Comparison of ENCODE assay signal across 12 mouse cellular contexts in the genomic region with DNA sequence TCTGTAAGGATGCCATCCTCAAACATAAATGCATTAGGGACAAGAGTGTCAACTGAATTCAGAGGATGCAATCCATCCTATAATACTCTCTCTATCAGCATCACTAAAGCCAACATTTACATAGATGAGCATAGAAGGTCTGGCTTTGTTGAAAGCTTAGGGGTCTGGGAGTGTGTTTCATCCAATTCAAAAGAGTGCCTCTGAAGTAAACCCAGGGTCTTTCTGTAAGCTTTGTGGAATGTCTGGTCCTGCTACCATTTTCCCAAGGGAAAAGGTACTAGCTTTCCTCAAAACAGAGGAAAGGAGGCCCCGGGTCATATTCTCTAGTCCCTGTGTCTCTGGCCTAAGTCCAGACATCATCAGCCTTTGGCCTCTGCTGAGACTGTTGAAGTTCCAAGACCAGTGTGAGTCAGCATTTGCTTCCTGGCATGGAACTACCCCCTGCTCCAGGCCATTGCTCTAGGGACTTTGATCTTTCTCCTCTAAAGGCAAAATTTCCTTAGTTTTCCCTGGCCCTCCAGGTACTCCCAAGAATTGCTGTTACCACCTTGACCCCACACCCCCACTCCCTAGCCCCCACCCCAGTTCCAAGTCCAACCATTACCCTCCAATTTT.
DNase-seq lines count a peak whose midpoint lies in the region; ATAC-seq and TF ChIP-seq lines count a peak whose summit lies in the region.
"Had no signal": no experiment of that assay in that cellular context is flagged by ENCODE, and none has a peak within 500 bp of the region (broad histone marks: within the 10 kb centered on the region; RNA-seq: fewer than 3 reads in every experiment).

No protein-coding gene starts in this region.

- WGBS in intestine, postnatal 0 days = 13% methylated on average over 1 of the region's 1 CpGs
- WGBS in midbrain, embryonic 10.5 days = 82% methylated on average over 1 of the region's 1 CpGs

- no peak overlapping the region for H3K4me2 ChIP-seq in intestine, postnatal 0 days (replicated peaks; ENCODE audit: low read depth)
- H3K4me2 ChIP-seq: hindbrain, embryonic 15.5 days had no signal

- no peak for TF ChIP-seq CTCF in gastrocnemius, adult 2 months (IDR thresholded peaks at IDR 0.05)
- TF ChIP-seq CTCF in intestine, postnatal 0 days (IDR thresholded peaks at IDR 0.05; ENCODE audit: low read depth) = no peak

- H3K4me1 ChIP-seq in intestine, postnatal 0 days (replicated peaks; ENCODE audit: control insufficient read depth, insufficient read depth, low read length) = 0 out of 2 replicates have a peak, but pooled peaks cover 3% of the 10 kb centered on the region
- peaks cover 25% of the 10 kb centered on the region for H3K4me1 ChIP-seq in midbrain, embryonic 10.5 days

- H3K36me3 ChIP-seq in intestine, postnatal 0 days (ENCODE audit: control insufficient read depth, insufficient read depth) = no peaks in the 10 kb centered on the region
- H3K36me3 ChIP-seq in midbrain, embryonic 10.5 days = no peaks in the 10 kb centered on the region
- H3K36me3 ChIP-seq: hindbrain, embryonic 15.5 days had no signal

- H3K27me3 ChIP-seq in intestine, postnatal 0 days (replicated peaks; ENCODE audit: control insufficient read depth, insufficient read depth, low read length) = no peaks in the 10 kb centered on the region
- H3K27me3 ChIP-seq in midbrain, embryonic 10.5 days (ENCODE audit: low read depth, poor library complexity, severe bottlenecking) = no peaks in the 10 kb centered on the region
- H3K27me3 ChIP-seq: hindbrain, embryonic 15.5 days had no signal

- H3K27ac ChIP-seq in gastrocnemius, adult 2 months = no peak overlapping the region
- H3K27ac ChIP-seq in intestine, postnatal 0 days (ENCODE audit: low read depth, low read length) = peak overlapping the region; percentile 77
- H3K27ac ChIP-seq in midbrain, embryonic 10.5 days (replicated peaks) = no peak overlapping the region
- H3K27ac ChIP-seq: hindbrain, embryonic 15.5 days; macrophage had no signal

- ATAC-seq in intestine, postnatal 0 days = peak; percentile 78

- no peak overlapping the region for H3K4me3 ChIP-seq in gastrocnemius, adult 2 months
- no peak overlapping the region for H3K4me3 ChIP-seq in intestine, postnatal 0 days (ENCODE audit: low read depth, low read length)
- no peak overlapping the region for H3K4me3 ChIP-seq in midbrain, embryonic 10.5 days
- H3K4me3 ChIP-seq: hindbrain, embryonic 15.5 days had no signal

- no peak overlapping the region for H3K9ac ChIP-seq in intestine, postnatal 0 days (ENCODE audit: low read depth, low read length)
- H3K9ac ChIP-seq: hindbrain, embryonic 15.5 days had no signal

- intact Hi-C loops in gastrocnemius, adult 2 months (cut with DNase I) = no loop called here

- H3K9me3 ChIP-seq in intestine, postnatal 0 days (ENCODE audit: control insufficient read depth) = no peaks in the 10 kb centered on the region
- H3K9me3 ChIP-seq in midbrain, embryonic 10.5 days (replicated peaks) = 0 out of 2 replicates have a peak, but pooled peaks cover 2% of the 10 kb centered on the region
- H3K9me3 ChIP-seq: hindbrain, embryonic 15.5 days had no signal

- DNase-seq in urinary bladder, postnatal 14 days (ENCODE audit: low spot score) = peak; percentile 11
- no peak for DNase-seq in urinary bladder, postnatal 4 days (ENCODE audit: low spot score in 2 of 2)
- DNase-seq in gastrocnemius, adult 2 months = peak; percentile 66
- peak; percentile 50 for DNase-seq in yolk sac, embryonic 10.5 days (ENCODE audit: low spot score)
- no peak for DNase-seq in c-Kit-positive CD71-positive TER-119-positive erythroid progenitor cells, embryonic 14.5 days (ENCODE audit: low spot score)
- DNase-seq in midbrain, embryonic 10.5 days (ENCODE audit: low spot score) = no peak
- no peak for DNase-seq in spleen, postnatal 14 days (ENCODE audit: low spot score in 2 of 2)
- DNase-seq: spleen, adult 18-20 months; thymus, postnatal 4 days had no signal

Comparison
In these comparisons a context has a peak if more than half of its experiments do, and no peak if none do; other contexts are left out.
1. DNase-seq: peak in urinary bladder, postnatal 14 days (single experiment), gastrocnemius, adult 2 months (single experiment) and yolk sac, embryonic 10.5 days (single experiment); none in urinary bladder, postnatal 4 days (0 of 2), c-Kit-positive CD71-positive TER-119-positive erythroid progenitor cells, embryonic 14.5 days (single experiment), midbrain, embryonic 10.5 days (single experiment) and spleen, postnatal 14 days (0 of 2).